Mouse (Mus musculus): ENCODE results near the gene Zfp651.

Zfp651 gene

DNA sequence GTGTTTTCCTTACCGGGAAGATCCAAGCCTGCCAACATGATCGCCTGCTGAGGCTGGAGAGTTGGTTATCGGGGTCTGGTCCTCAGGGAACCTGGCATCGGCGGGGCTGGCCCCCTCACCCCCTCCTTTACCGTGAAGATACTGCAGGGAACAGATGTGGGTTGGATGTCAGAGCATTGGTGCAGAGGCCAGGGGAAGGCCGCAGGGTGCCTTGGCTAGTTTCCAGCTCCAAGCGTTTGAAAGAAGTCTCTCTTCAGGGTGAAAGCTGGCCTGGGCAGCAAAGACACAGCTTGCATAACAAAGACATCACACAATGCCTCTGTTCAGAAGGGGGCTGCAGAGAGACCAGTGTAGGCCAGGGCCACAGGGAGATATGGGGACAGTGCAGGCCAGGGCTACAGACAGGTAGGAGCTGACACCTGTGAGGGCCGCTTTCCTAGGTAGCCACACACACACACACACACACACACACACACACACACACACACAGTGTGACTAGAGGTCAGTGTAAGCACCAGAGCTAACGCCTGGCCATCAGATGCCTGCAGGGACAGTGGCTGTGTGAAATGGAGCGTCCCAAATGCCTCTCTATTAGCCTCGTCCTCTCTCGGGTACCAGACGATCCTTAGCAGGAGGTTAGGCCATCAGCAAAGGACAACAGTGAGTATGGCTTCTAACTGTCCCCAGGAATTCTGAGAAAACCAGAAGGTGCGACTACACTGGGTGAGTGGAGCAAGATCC is 51.1 kb downstream of the Zfp651 start:
- no peak for DNase-seq (ENCODE audit: low spot score in 2 of 2)

DNA sequence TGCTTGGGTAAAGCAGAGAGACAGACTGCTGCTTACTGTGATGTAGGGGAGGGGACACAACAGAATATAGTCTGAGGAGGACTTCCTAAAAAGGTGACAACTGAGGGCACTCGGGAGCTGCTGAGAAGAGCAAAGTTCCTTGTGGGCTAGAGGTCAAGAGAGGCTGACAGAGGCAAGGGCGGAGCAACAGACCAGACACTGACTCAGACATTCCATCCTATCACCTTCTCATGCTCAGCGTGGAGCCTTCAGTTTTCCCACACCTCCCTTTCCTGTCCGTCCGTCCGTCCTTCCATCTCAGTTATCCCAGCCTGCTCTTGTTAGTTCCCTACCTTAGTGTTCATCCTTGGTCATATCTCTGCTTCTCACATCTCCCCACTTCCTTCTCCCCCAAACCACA is 56.1 kb downstream of the Zfp651 start:
- no peak for DNase-seq (ENCODE audit: low spot score in 2 of 2)

DNA sequence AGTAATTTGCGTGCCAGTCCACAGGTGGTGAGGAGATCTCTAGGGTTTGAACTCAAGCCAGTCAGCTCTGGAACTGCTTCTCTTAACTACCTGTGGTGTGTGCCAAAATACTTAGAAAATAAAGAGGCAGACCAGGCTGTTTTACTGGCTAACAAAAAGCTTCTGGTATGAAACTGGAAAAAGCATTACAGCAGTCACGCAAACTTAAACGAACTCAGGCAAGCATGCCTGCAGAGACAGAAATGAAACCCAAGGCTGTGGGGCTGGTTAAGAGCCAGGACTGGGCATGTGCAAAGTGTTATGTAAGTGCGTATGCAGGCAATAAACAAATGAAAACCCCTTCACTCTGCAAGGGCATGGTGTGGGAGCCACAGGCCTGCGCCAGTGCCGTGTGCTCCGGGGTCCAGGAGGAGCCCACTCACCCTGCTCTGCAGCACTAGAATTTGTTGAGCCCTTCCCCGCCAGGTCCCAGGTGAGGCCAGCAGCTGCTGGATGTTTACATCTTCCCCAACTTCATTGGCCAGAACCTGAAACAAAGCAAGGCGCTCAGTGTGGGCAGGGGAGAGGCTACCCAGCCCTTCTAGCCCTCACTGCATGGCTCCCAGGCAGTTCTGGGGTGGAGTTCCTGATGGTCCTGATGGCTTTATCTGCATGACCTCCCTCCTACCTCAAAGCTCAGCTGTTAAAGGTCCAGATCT is 60.1 kb downstream of the Zfp651 start:
- no peak for DNase-seq (ENCODE audit: low spot score in 2 of 2)

GRCm38 (mm10) chr9:121819771-121820471 is 60.8 kb downstream of the Zfp651 start:
- DNase-seq (ENCODE audit: low spot score in 2 of 2), result no peak

- no peak for DNase-seq (ENCODE audit: low spot score in 2 of 2)
These were observed 61.6 kb downstream of the Zfp651 start for GRCm38 (mm10) chr9:121820765-121821164.
